Mouse (Mus musculus) heart, adult 18-20 months (tissue): Measurements from ENCODE around the gene Alg9. TPM values are rescaled to one million over a fixed set of nuclear protein-coding genes. Genes with fewer than 3 reads are reported as not detected.
A peak's percentile ranks its signal among the peaks of the same experiment; 100 is the strongest.

Source experiments
- DNase-seq, 2 experiments: peaks; one replicate each; pipeline ENCODE4 v3.0.0; 2021 to 2022; ENCODE audit warnings: mixed read lengths in 1 of 2
- total RNA-seq, 2 experiments: library from RNA; stranded (reverse); gene quantifications; 2 replicates each; pipeline ENCODE4 v1.2.3; 2021

The Alg9 gene
- total RNA-seq, 2 experiments from 2014 or later = 10.4 to 12.1 TPM

DNA sequence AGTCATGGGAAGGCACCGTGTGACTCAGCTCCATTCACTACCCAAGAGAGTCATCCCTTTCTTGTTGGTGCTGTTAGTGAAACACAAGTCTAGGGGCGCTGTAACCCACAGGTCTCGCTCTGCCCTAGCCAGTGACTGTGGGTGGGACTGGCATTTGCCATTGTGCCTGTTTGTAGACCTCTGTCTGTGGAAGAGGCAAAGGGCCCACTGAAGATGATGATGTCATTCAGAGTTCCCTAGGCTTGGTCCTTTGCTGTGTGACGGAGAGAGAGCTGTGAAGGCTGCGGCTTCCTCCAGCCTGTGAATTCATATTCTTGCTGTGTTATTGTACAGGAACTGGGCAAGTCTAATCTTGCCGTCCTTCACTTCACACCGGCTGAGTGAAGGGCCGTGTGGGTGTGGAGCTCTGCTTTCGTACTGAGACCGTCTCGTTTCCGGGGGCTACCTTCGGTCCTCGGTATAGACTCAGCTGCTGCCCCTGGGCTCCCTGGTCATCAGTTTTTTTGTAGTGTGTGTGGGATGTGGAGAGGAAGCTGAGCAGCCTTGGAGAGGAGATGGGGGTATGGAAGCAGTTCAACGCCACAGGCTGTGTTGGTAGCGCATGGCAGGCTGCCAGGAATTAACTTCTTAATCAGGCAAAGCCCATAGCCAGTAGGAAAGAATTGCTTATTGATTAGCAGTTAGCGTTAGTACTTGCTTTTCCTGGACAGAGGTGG is 78.0 kb downstream of the Alg9 start:
- peak in 1 of 2 experiments; percentile 31 for DNase-seq

GRCm38 (mm10) chr9:50854376-50854775 is 79.6 kb downstream of the Alg9 start:
- no peak for DNase-seq

- DNase-seq = no peak
These were observed 80.4 kb downstream of the Alg9 start for GRCm38 (mm10) chr9:50855133-50855766.

- no peak for DNase-seq
These were observed 81.0 kb downstream of the Alg9 start for GRCm38 (mm10) chr9:50855780-50856179.

DNA sequence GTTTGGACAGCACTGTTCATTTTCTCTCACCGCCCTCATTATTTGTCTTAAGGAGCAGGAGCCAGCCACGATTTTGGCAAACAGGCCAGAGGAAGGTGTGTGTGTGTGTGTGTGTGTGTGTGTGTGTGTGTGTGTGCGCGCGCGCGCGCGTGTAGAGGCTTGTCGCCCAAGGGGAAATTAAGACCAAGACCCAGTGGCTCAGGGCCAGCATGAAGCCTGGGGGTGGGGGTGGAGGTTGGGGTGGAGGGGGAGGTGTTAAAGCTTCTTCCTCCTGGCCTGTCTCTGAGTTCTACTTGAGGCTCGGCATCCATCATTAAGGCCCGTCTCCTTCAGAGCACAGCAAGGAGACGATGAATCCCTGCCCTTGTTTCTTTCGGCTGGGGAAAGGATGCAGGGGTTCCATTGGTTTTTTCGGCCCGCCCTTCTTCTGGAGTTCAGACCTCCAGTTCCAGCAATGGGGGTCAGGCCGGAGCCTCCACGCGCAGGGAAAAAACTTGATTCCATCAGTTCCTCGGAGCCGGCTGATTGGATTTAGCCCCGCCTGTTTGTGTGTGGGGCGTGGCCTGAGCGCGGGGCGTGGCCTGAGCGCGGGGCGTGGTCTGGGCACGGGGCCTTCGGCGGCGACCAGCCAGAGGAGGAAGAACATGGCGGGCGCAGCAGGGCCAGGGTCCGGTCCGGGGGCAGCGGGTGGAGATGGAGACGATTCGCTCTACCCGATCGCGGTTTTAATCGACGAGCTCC is 81.7 kb downstream of the Alg9 start:
- peak; percentile 94 to 99 for DNase-seq

GRCm38 (mm10) chr9:50857082-50857641 is 82.3 kb downstream of the Alg9 start:
- no peak for DNase-seq

DNA sequence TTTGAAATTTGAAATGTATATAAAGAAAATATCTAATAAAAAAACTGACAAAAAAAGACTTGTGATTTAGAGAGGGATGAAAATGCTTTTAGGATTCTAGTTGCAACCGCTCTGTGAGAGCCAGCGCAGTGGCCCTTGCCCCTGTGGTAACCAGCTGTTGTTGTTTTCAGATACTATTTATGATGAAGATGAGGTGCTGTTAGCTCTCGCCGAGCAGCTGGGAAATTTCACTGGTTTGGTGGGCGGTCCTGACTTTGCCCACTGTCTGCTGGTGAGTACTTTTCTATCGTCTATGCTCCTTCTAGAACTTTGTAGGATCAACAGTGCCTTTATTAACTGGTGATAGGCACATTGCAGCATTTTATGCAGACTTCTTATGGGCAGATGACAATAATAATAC is 83.9 kb downstream of the Alg9 start:
- DNase-seq = no peak

DNA sequence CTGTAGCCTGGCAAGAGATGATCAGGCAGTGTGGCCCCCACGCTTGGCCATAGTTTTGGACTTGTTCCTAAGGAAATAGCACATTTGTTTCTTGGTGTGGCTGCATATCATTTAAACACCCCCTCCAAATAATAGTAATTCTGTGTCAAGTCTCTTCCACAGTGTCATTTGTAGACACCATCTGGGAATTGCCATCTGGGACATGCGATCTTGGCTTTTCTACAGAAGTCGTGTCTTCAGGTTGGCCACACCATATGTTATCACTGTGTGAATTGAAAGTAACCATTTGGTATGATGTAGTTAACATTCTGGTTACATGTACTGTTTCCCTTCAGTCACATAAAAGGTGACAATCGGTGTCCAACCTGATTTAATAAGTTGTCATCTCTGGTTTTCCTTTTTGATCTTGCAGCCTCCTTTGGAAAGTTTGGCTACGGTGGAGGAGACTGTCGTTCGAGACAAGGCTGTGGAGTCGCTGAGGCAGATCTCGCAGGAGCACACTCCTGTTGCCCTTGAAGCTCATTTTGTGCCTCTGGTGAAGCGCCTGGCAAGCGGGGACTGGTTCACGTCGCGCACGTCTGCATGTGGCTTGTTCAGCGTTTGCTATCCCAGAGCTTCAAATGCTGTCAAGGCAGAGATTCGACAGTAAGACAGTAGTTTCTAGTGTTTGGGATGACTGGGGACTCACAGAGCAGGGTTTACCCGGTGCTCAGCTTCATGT is 86.5 kb downstream of the Alg9 start:
- no peak for DNase-seq

GRCm38 (mm10) chr9:50863824-50864223 is 89.0 kb downstream of the Alg9 start:
- DNase-seq = no peak

- peak; percentile 42 to 57 for DNase-seq
These were observed 90.1 kb downstream of the Alg9 start for GRCm38 (mm10) chr9:50864877-50865276.

GRCm38 (mm10) chr9:50865803-50866202 is 91.0 kb downstream of the Alg9 start:
- DNase-seq = no peak

- no peak for DNase-seq
These were observed 92.2 kb downstream of the Alg9 start for GRCm38 (mm10) chr9:50867015-50867414.

- DNase-seq = no peak
These were observed 93.4 kb downstream of the Alg9 start for GRCm38 (mm10) chr9:50868182-50868581.

- no peak for DNase-seq
These were observed 98.4 kb downstream of the Alg9 start for GRCm38 (mm10) chr9:50873210-50873609.

- no peak for DNase-seq
These were observed 99.2 kb downstream of the Alg9 start for GRCm38 (mm10) chr9:50874031-50874430.

DNA sequence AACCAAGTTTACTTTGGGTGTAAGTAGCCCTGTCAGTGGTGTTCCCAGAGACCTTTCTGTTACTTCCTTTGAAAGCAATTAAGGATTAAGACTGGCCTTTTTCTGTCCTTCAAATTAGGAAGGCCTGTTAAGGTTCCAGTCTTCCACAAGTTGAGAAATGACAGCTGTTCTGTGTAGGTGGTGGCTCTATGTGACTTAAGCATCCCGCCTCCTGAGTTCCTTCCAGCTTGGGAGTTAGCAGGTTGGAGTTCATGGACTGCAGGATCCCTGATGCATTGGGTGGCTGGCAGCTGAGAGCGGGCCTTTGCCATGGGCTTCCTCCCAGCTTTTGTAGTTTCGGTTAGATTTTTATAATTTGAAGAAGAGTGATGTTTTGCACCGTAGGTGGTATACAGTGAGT is 100.7 kb downstream of the Alg9 start:
- DNase-seq = no peak

DNA sequence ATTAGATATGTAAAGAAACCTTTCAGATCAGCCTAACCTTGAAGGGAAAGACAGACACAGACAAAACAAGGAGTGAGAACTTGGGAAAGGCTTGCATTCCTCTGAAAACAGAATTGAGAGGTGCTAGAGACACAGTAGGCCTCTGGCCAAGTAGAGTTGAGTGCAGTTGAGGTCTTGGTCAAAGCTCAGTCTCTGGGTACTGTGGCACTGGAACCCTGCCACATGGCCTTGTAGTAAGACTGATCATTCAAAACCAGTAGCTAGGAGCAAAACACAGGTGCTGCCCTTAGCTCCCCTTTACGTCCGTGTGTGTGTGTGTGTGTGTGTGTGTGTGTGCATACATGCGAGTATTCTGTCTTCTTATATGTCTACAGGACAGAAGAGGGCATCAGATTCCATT is 101.5 kb downstream of the Alg9 start:
- no peak for DNase-seq

DNA sequence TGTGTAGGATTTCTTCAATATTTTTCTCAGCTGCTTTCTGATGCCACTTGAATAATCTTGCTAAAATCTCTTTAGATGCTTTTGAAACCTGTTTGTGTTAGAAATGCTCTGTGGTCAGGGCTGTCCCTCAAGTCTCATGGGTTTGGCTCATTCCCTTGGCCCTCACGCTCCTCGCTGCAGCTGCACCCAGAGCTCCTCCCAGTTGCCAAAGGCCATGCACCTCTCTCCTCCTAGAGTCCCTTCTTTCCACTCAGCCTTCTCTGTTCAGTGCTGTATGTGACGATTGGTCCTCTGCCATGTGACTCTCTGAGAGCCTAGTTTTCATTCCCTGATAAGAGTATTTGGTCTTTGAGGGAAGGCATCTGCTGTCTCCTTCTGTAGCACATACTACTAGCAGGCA is 102.6 kb downstream of the Alg9 start:
- DNase-seq = no peak

DNA sequence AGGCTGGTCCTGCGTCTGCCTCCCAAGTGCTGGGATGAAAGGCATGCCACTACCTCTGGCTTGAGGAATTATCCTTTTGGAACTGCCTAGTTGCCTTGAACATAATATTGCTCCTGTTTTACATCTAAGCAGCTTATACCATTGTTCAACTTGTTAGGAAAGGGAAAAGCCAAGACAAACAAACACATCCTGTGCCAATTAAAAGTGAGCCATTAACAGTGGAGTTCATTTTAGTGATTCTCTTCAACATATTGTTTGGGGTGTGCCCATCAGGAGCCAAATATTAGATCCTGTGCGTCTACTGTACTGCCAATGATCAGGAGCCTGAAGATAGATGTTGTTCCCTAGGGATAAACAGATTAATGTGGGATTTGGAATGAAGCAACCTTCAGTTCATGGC is 107.4 kb downstream of the Alg9 start:
- no peak for DNase-seq

DNA sequence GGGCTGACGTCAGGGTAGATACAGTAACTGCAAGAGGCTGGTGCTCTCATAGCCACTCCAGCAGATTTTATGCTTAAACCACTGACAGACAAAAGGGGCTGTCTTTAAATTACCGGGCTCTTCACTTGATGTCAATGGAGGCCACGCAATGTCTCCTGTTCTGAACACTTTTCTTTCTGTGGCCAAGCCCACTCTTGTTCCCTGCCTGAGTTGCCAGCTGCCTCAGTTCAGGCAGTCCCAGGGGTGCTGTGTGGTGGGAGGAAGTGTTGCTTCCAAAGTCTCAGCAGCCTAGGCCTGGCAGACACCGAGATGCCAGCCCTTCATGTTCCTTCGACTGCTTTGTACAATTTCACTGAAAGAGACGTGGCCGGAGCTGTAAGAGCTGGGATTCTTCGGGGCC is 109.3 kb downstream of the Alg9 start:
- DNase-seq = peak; percentile 47 to 48

DNA sequence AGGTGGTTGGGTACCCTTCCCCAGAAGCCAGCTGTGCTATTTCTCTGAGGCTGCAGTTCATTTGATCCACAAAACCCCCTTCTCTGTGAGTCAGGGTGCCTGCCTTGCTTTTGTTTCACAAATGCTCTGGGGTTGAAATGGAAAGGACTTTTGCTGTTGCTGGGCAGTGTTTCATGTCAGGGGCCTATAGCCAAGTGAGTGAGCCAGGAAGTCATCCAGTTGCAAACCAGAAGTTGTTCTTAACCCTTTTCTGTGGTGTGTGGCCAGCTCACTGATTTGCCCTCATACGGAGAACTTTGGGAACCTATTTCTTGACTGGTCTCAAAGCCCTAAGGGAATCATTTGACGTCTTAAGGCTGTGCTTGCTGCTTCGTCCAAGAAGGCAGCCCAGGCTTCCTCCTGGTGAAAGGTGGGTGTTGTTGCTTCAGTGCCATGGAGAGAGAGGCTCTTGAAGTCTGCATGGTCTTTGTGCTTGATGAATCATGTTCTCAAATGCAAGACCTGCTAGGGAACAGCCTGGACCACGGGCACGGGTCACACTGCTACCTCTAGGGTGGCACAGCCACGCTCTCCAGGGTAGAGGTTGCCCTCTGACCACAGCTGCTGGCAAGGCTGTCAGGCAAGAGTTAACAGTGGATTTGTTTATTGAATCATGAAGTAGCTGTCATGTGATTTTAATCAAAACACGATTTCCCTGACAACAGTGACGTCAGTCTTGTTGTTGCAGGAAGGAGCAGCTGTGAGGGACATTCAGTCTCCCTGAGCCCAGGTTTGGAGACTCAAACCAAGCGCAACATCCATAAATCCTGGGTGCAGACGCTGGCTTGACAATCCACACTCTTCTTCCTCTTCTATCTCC is 110.2 kb downstream of the Alg9 start:
- DNase-seq = peak; percentile 82 to 89
